Mouse (Mus musculus): Measurements from ENCODE around the gene Cdh13. TPM values are rescaled to one million over a fixed set of nuclear protein-coding genes. Genes with fewer than 3 reads are reported as not detected.

The Cdh13 gene
- polyA plus RNA-seq (2014; fragmentation: Illumina TruSeq; extraction: RNeasy Lipid Tissue Mini Kit (QIAGEN cat#74804); ENCODE audit: low read depth, low replicate concordance) = 15.3 TPM

GRCm38 (mm10) chr8:118283600-118284111 lies at the start of gene Cdh13:
TSS of gene Cdh13 (plus strand) at chr8:118283733.

GRCm38 (mm10) chr8:119344190-119344856 lies 1060.8 kb downstream of the Cdh13 start, which contains the start of gene Hsbp1:
TSS of gene Hsbp1 (plus strand) at chr8:119344488.

